Mouse (Mus musculus) gastrocnemius, postnatal 10 days (tissue): ENCODE data around the gene Hhipl1. TPM values are rescaled to one million over a fixed set of nuclear protein-coding genes. Genes with fewer than 3 reads are reported as not detected.

Source experiments
- DNase-seq: peaks from one replicate; pipeline ENCODE4 v3.0.0; 2021; ENCODE audit warnings: mixed read lengths
- long read RNA-seq, 2 experiments: library from polyadenylated mRNA; stranded (forward); transcript quantifications; one replicate each; pipeline ENCODE4 v2.0.0; 2021
- total RNA-seq, 2 experiments: library from RNA; stranded (reverse); gene quantifications; 2 replicates each; pipeline ENCODE4 v1.2.3; 2021

Hhipl1 gene
- total RNA-seq, result under 1 TPM; 0.38 to 0.54 TPM
- long read RNA-seq, experiment 1, result 0 reads
- long read RNA-seq, experiment 2, partial matches to known transcripts, result 0 of 1 reads
- long read RNA-seq, experiment 2, other reads (novel, unspliced or antisense), result 1 of 1 reads

DNA sequence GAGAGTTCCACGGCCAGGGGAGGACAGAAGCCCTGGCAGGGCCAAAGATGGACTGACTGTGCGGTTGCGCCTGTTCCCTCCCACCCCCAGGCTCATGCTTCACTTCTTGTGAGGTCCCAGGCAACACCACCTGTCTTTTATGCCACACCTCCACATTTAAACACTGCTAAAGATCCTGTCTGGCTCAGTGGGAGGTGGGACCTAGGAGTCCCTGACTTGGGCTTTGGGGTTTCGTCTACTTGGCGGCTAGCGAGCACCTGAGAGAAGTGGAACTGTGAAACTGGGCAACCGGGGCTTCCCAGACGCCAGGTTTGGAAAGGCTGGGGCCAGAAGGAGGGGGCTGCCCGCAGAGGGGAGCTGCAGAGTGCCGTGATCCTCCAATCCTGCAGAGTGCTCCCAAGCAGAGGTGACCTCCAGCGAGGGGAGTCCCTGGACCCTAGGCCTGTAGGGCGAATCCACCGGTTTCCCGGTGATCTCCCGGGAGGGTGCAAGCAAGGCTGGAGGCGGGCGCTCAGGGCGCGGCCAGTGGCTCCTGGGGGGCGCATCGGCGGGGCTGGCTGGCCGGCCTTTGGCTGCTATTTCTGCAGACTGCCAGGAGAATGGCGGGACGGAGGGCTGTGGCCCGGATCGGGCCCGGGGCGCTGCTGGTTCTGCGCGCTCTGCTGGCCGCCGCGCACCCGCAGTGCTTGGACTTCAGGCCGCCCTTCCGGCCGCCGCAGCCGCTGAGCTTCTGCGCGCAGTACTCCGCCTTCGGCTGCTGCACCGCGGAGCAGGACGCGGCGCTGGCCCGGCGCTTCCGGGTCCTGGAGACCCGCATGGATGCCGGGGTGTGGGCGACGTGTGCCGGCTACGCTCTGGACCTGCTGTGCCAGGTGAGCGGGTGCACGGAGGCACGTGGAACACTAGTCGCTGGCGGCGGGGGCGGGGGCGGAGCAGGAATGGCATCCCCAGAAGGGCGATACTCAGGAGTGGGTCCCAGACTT is at the start of gene Hhipl1:
Gene Hhipl1 (plus strand): TSS at position 459 of the 983 bp plus-strand sequence.
- peak; percentile 61 for DNase-seq

DNA sequence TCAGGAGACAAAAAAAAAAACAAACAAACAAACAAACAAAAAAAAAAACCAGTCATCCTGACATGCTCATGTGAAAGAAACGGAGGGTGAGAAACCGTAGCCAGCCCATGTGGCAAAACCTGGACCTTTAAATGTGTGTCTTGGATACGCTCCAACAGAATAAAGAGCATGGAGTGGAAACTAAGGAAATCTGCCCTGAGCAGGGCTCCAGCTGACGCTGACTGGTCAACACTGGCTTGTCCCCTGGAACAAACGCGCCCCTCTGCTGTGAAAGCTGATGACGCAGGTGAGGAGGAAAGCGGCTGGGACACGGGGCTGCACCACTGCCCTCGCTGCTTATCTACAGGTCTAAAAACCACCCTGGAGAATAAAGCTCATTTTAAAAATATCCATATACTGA is 49.3 kb upstream of the Hhipl1 start:
- no peak for DNase-seq

DNA sequence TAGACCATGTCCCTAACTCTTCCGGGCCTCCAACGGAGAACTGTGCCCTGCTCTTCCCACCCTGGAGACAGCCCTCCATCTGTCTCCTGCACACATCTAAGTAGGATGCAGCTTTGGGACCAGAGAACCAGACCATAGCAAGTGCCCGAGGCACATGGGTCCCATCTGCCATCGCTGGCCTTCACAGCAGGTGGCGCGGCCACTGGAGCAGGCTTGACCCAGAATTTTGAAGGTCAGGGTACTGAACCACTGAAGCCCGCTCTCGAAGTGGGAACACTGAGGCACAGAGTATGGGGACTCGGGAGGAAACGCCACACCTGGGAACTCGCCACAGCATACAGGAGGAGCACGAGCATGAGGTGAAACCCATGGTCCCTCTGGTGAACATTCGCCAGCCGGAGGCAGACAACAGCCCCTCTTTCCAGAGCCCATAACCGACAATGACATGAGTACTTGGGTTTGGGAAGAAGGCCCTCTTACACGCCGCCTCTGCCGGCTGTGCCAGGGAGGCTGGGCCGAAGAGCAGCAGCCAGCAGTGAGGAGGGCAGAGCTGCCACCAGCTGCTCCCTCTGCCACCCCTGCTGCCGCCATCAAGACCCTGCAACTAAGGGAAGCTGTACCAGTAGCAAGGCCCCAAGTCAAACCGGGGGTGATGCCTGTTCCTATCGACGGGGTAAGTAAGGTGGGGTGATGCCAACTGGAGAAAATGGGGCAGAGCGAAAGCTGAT is 46.6 kb upstream of the Hhipl1 start:
- no peak for DNase-seq

DNA sequence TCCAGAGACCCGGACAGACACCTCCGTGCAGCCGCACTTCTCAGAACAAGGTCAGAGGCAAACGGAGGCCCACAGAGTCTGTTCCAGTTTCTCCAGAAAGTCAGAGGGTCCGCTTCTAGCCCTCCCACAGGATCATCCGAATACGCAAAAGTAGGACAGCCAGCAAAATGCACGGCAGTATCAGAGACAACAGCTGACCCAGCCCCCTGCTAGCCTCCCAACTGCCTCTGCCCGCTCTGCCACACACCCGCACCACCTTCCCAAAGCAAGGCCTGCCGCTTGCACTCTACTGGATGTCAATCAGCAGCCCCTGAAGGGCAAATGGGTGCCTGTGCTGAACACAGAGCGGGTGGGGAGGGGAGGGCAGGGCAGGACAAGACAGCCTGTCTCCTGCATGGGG is 45.1 kb upstream of the Hhipl1 start:
- no peak for DNase-seq

DNA sequence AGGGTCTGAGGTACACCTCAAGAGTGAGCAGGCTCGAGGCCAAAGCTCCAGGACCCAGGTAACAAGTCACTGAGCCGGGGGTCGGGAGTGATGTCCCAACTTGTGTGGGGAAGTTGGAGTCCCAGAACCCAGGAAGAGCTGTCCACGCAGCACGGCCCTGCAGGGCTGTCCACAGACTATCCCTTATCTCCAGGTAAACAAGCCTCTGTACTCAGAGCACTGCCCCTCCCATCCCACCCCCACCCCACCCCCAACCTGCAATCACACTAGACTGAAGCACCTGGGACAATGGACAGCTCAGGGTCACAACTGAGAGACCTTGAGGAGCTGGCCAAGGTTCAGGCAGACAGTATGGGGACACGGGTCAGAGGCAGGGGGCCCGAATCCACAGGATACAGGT is 41.2 kb upstream of the Hhipl1 start:
- no peak for DNase-seq

DNA sequence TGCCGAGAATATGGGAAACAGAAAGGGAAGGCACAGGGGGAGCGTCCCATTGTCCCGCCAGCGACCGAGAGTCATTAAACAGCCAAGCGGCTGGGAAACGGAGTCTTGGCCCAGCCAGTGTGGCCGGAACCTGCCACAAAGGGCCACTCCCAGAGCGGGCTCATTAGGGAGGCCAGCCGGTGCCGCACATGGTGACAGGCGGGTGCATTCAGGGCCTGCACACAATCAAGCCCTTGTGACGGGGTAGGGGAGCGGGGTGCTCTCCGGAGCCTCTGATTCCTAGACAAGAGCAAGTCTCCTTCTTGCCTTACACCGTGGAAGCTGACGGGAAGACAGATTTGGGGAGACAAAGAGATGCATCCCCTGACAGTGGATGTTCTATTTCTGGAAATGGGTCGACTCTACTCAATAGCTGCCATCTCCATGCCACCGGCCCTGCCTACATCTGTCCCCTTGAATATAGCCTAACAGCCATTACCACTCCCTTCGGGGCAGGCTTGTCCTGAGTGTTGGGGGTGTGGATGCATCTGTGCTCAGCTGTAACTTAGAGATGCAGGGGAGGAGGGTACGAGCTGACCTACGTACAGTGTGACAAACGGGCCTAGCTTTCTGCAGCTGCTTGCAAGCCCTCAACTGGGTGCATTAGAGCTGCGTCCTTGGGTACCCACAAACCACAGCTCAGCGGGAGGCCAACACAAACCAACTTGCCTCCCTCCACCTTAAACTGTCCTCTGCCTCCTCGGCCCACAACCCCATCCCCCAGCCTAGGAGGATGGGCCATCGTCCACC is 40.0 kb upstream of the Hhipl1 start:
- DNase-seq, result no peak

DNA sequence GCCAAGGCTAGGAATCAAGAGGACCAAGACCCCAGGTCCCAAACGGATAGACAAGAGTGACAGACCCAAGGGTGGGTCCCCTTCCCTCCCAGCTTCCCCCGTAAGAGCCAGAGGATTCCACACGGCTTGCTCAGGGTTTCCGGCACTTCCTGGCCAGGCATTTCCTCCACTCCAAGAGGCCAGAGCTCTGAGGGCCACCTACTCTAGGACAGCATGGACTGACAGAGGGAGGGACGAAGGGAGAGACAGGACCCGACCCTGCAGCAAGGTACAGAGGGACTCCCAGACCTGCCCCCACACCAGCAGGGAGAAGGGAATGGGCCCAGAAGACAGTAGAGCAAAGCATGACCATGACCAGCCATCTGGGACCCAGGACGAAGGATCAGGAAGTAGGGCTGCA is 38.4 kb upstream of the Hhipl1 start:
- DNase-seq, result no peak

DNA sequence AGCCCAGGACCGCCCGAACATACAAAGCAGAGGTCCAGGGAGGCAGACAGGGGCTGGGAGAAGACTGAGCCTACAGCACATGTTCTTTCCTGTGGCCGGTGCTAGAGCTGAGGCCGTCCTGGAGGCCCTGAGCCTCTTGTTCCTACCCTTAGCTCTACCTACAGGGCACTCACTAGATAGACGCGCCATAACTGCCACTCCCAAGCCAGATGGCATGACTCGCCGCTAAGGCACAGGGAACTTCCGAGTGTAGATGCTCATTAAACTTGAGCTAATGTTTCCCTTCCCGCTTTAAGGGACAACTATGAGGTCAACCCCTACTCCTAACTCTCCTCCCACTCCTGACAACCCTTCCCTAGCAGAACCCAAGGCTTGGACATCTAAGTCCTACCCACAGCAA is 37.1 kb upstream of the Hhipl1 start:
- DNase-seq, result no peak

DNA sequence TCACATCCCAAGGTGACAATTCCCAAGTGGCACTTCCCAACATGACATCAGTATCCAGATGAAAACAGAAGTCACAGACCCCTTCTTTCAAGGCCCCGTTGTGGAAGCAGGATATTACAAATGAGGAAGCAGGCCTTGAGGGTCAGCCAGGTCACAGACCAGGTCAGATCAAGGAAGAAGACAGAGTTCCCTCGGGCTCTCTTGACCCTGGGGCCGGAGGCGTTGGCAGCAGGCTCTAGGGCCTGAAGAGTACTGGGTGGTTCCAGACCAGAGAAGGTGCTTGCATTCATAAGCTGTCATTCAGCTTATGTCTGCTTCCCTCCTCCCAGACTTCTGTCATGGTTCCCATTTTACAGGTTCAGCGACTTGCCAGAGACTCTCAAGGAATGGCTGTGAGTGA is 36.4 kb upstream of the Hhipl1 start:
- DNase-seq, result no peak

DNA sequence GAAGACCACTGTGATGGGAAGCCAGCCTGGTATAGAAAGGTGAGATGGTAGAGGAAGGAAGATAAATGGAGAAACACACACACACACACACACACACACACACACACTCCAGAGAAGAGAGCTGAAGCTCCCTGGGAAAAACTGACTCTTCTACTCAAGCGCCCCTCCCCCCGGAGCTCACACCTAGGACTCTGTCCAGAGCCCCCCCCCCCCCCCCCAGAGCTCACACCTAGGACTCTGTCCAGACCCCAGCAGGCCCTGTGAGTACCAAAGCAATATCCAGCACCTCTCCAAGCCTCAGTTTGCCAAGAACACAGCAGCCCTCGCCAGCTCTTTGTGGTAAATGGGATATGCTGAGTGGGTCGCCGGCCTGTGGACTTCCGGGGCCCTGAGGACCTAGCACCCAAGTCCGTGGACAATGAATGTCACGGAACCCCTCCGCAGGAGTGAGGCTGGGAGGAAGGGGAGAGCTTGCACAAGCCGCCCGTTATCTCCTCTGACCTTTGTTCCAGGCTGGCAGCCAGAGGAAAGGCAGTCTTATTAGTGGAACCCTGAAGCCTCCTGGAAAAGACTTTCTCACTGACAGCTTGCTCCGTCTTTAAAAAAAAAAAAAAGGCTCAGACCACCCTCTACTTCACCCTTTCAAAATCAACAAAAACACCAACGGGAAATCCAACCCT is 35.7 kb upstream of the Hhipl1 start:
- no peak for DNase-seq

DNA sequence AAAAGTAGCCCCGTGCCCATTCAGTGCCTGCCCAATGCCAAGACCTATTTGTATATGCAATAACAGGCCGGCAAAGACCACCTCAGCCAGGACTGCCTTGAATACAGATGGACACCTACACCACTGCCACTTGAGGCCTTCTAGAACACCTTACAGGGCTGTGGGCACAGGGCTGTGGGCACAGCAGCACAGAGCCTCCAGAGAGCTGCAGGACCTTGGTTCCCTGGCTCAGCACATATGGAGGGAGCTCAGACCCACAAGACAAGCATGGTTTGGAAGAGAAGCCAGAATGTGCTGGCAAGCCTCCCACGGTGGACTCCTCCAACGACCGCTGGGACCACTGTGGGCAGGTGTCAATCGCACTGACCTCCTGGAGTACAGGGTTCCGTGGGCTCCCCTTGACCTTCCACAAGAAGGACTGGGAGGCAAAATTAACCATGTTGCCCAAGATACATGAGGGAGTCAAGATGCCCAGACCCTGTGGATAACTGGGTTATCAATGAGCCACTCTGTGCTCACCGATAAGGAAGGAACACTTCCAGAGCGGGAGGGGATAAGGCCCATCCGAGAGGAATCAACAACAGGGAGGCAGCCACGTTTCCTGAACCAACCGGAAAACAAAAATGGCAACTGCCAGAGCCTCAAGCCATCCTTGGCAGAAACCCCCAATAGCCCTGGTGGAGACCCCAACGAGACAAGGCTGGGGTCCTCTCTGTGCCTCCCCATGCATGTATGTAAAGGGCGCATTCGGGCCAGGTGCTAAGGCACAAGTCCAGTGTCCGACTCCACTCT is 34.5 kb upstream of the Hhipl1 start:
- DNase-seq, result no peak

DNA sequence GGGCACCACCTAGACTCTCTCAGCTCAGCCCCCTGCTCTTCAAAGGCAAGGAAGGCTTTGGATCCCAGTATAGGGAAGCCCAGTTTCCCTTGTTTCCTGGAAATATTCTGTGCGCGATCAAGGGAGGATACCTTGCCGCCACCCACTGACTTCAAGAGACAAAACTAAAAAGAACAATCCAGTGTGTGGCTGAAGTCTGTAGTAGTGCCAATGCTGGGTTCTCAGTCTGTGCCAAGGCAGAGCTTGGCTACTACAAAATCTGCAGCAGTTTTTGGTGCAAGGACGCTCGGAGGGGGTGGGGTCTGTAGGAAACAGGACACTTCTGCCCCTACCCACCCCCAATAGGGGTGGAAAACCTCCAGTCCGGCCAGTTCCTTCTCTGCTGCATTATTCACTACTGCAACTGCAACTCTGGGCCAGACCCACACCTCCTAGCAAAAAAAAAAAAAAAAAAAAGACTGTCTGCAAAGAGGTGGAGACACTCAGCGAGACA is 33.9 kb upstream of the Hhipl1 start:
- DNase-seq, result no peak

DNA sequence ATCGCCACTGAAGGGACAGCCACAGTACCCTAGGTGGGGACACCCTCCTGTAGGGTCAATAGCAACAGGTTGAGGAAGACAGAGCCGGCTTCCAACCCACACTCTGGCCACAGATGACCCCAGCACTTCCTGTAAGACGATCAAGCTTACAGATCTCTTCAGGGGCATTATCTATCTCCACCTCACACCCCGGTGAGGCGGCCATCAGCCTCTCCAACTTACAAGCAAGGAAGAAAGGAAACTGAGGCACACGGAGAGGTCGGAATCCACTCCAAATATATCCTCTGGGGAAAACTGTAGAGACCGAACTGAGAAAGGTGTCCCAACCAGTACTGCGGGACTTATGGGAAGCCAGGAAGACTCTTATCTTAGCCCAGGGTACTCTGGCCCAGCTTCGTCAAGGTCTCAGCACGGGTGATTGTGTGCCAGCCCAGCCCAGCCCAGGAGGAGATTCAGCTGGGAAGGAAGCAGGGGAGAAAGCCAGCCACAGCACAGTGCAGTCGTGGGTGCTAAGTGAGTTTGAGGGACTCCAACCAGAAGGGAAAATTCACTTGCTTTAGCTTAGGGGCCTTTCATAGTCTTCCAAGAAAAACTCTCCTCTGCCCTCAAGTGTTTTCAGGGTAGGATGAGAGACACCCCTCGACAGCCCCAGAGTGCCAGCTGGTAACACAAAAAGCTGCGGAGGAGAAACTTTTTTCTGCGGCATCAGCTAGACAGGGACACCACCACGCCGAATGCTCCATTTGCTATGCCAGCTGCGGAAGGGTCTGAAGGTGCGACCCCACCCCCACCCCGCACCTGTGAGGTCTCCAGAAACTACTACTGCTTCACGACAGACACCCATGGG is 32.4 kb upstream of the Hhipl1 start:
- no peak for DNase-seq

DNA sequence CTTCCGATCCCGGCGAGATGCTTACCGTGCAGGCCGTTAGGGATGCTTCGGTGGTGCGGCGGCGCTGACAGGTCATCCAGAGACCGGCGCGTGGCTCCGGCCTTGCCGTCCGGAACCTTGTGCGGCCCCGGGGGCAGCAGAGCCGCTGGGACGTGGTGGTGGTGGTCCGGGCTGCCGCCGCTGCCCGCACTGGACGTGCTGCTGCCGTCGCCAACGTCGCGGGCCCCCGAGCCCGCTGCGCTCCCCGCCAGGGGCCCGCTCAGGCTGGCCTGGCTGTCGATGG is 31.8 kb upstream of the Hhipl1 start:
- no peak for DNase-seq

DNA sequence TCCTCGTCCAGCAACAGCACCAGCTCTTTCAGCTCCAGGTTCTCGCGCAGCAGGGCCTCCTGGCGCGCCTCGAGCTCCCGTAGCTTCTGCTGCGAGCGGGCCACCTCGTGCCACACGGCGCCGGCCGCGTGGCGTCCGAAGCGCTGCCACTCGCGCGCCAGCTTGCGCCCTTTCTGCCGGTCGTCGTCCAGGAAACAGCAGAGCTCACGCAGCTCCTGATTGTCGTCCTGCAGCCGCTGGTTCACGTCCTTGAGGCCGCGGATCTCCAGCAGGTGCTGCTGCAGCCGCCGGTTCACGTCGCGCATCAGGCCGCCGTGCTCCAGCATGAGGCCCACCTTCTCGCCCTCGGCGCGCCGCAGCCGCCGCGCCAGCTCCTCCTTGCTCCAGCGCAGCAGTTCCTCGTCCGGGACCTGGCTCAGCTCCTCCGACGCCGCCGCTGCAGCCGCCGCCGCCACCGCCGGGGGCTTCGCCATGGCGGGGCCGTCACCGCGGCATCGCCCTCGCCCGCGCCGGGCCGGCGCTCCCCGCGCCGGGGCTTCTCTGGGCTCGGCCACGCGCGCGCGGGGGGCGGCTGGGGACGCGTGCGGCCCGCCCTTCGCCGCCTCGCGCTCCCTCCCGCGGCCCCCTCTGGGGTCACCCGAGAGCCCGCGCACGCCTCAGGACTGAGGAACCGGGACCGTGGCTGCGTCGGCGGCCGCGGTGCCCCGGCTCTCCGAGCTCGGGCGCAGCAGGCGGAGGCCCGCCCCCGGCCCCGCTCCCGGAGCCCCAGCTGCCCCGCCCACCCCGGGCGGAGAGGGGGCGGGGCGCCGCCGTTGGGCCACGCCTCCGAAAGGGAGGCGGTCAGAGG is 31.2 kb upstream of the Hhipl1 start, which contains the start of gene Ccdc85c:
Gene Ccdc85c (minus strand): TSS at position 765 of the 847 bp plus-strand sequence.
- peak; percentile 51 for DNase-seq

DNA sequence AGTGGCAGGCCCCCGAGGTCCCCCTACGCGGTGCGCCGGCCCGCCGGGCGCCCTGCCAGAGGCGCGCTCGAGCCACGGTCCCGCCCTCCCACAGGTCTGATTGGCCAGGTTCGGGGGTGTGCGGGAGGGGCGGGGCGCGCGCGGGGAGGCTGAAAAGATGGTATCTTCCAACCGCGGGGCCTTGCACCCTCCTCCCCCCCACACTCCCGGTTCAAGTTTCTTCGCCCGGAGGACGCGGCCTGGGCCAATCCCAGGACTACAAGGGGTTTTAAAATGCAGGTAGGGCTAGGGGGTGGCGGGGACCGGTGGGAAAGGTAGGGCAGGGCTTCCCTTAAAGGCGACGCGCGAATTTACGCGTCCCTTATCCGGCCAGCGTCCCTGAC is 30.6 kb upstream of the Hhipl1 start:
- peak; percentile 99 for DNase-seq

DNA sequence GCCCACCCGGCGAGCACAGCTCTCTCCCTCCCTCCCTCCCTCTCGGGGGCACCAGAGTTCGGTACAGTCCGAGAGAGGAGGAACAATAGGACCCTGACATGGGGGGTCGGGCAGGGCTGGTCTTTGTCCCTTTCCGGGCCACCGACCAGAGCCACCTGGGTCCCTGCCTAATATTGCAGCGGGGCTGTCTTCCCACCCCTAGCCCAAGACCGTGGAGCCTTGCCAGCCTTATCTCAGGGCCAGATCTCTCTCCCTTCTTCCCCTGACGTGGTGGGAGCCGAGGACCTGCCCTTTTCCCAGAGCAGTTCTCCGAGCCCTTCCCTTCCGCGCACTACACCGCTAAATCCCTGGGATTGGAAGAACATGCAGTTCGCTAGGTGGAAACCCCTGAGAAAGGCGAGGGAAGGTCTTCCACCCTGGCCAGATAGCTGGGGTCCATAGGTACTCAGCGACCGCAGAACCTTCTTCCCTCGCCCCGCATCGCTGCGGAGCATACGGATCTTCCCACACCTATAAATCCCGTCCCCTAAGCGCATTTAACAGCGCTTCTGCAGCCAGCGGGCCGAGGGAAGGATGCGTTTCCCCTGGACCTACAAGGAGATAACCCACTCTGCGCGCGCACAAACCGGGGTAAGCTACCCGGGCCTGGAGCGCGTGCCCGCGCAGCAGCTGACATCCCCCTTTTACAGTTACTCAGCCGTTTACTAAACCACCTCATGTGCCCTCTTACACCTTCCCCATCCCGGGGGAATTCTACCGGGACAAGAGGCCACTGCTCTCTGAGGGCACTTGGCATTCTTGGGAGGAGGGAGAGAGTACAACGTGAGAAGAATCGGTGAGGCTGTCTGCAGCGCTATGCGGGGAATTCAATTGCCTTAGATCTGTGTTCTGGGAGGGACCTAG is 29.9 kb upstream of the Hhipl1 start:
- peak; percentile 54 for DNase-seq

DNA sequence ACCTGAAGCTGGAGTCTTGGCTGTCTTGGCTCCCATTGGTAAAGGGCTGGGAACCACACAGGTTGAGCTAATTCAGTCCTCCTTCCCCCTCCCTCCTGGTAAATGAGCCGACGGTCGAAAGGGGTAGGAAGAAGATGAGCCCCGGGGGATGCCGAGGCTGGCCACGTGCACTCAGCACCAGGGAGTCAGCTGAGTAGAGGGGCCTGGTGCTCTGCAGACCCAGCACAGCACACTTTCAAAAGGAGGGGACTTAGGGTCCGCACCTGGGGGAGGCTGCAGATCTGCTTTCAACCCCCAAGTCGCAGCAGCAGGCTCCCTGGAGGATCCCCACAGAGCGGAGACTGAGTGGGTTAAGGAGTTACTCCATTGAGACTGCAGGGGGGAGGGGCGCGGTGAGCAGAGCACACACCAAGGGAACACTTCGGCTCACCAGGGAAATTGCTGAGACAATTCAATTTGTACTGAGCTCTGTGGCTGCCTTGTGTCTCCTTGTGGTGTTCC is 28.7 kb upstream of the Hhipl1 start:
- DNase-seq, result no peak
